Mouse (Mus musculus) megakaryocyte, adult 5-6 weeks (primary cell): ENCODE results near the gene Dmtf1. TPM values are rescaled to one million over a fixed set of nuclear protein-coding genes. Genes with fewer than 3 reads are reported as not detected.
"Not testable (repeated sequence)": the region's sequence is repeated elsewhere in the genome, so short reads cannot be mapped to it uniquely, and the experiment has no call there.

Source experiments
- ATAC-seq: 2 replicates; pipeline ENCODE4 v1.8.0; 2016; ENCODE audit warnings: mild to moderate bottlenecking, inconsistent platforms; ENCODE audit not compliant: poor library complexity, severe bottlenecking
- total RNA-seq, 2 experiments: library from RNA; stranded (forward) in 1 of 2; stranded (reverse) in 1 of 2; fragments of 153-499, 151-499 nt in 1 of 2; fragments of 221-1000, 200-1000 nt in 1 of 2; gene quantifications; 2 replicates each; pipeline versions ENCODE4 v1.2.3 to v1.2.4; 2015 to 2017

Gene Dmtf1
- 35.0 and 37.1 TPM in 2 replicates for total RNA-seq (2015)
- total RNA-seq (2017): 44.3 and 59.4 TPM in 2 replicates

DNA sequence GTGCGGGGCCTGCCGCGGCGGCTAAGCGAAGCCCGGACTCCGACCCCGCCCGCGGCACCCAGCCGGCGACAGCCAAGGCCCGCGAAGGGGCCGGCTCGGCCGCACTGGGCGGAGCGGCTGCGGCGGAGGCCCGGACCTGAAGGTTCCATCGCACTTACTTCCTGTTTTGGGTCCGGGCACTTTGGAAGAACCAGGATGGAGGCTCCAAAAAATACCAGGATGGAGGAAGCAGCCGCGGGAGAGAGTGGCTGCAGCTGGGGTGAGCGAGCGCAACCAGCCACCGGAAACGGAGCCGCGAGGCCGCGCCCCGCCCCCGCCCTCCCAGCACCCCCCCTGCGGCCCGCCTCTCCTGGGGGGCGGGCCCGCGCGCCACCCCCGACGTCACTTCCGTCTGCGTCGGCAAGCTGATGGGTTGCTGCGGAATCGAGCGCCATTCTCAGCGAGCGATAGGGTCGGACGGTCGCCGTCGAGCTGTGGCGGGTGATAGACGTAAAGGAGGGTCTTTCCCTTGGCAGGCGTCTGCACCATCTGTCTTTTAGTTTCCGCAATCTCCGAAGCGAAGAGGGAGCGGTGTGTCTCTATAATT lies at the start of gene Dmtf1:
TSS of gene Dmtf1 (minus strand) at position 321 of the 586 bp plus-strand sequence.
- ATAC-seq: peak; percentile 94

DNA sequence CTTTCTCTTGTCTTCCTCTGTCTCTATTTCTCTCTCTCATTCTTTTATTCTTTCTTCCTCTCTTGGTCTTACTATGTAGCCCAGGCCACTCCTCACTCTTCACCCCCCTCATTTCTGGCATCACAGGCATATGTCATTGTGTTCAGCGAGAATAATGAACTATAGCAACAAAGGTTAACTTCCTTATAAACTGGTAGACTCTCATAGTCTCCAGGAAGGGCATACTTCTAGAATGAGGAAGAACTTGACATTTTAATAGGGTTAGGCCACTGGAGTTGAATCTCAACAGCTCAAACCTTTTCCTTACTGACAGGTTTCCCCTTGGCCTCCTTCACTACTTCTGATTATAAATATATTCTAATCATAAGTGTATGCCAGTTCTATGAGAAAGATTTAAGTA lies 24.9 kb upstream of the Dmtf1 start:
- ATAC-seq: peak; percentile 57

DNA sequence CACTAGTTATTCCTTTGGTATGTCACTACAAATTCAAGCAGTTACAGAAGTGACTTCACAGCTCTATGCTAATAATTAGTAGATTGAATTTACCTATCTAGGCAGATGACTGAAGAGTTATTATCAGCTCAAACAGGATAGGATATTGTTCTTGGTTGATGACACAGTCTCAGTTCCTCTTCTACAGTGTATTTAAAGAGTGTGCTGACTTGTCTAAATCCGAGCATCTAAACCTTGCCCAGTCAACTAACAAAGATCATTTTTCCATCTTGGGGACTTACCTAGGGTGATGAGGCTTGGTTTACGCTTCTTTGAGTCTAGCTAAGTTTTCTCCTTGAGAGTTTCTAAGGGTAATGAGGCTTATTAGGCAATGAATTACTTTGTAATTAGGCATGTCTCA lies 11.7 kb upstream of the Dmtf1 start:
- no peak for ATAC-seq

DNA sequence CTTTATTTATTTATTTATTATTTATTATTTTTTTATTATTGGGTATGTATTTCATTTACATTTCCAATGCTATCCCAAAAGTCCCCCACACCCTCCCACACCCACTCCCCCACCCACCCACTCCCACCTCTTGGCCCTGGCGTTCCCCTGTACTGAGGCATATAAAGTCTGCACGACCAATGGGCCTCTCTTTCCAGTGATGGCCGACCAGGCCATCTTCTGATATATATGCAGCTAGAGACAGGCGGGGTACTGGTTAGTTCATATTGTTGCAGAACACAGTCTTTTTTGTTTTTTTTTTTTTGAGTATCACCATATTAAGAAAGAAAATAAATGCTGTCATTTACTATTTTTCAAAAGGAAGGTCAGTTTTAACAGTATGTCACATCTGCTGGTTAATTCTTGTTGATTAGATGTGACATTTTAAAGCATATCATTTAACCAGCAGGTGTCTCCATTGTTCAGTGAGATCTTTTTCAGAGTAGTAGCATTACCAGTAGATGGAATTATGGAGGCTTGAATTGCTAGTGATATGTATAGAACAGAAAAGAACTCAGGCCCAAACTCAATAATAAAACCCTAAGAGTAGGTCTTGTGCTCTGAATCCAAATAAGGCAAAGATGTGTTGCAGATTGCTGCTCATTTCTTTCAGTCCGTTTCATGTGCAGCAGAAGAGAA lies 7.9 kb upstream of the Dmtf1 start:
- not testable (repeated sequence) for ATAC-seq

GRCm38 (mm10) chr5:9166366-9166765 lies 4.8 kb upstream of the Dmtf1 start:
- no peak for ATAC-seq

GRCm38 (mm10) chr5:9165151-9165550 lies 3.6 kb upstream of the Dmtf1 start:
- not testable (repeated sequence) for ATAC-seq

DNA sequence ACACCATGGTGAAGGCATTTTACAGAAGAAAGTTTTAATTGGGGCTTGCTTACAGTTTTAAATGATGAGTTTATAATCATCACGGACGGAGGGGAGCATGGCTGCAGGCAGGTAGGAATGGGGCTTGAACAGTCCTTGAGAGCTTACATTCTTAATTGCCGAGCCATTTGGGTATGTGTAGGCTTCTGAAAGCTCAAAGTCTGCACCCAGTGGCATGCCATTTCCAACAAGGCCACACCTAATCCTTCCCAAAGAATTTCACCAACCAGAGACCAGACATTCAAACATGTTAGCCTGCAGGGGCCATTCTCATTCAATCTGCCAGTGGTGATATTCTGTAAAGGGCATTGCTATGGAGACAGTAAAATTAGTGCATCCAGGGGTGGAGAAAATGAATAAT lies 1.8 kb upstream of the Dmtf1 start:
- ATAC-seq: no peak

GRCm38 (mm10) chr5:9162088-9162487 lies 512 bp upstream of the Dmtf1 start:
- ATAC-seq: 0 out of 2 replicates have a peak, but pooled peaks have one; percentile 14

DNA sequence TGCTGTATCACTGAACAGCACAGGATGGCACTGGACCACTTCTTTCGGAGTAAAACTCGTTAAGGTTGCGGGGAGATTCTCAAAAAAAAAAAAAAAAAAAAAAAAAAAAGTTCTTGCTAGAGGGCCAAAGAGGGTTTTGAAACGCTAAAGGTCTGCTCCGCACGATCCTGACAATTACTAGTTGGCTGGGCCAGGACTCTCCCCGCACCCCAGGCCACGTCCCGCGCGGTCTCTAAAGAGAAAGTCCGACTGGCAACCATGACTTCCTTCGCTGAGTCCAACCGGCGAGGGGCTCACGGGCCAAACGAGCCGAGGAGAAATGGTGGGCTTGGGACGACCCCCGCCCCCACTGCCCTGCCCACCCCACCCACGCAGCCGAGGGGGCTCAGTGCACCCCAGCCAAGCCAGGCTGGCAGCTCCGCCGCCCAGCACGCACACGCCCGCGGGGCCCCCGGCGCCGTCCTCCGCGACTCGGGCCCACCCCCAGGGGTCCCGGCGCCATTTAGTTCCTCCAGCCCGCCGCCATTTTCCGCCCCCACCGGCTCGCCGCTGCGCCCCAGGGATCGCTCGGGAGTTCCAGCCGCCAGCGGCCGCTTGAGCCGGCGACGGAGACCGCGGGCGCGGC lies 633 bp downstream of the Dmtf1 start:
- peak; percentile 18 for ATAC-seq

- no peak for ATAC-seq
Measured at GRCm38 (mm10) chr5:9157336-9157735, 4.2 kb downstream of the Dmtf1 start.

DNA sequence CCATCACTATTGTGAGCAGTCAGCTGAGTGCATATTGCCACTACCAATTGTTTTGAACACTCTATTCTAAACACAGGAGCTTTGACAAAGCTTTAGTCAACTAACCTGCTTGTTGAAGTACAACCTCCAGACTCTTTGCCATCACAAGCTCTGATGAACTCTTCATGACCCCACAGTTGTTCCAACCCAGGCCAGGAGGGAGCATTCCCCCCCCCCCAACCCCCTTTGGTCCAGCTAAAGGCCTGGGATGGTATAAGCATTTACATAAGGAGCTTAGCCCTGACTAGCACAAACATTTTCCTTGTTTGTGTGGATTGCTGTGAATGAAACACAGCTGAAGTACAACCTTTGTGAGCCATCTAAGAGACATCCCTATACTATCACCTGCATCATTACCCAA lies 4.8 kb downstream of the Dmtf1 start:
- ATAC-seq: no peak

GRCm38 (mm10) chr5:9149273-9149850 lies 12.2 kb downstream of the Dmtf1 start:
- ATAC-seq: no peak

GRCm38 (mm10) chr5:9142376-9142775 lies 19.2 kb downstream of the Dmtf1 start:
- 0 out of 2 replicates have a peak, but pooled peaks have one; percentile 30 for ATAC-seq

- no peak for ATAC-seq
Measured at GRCm38 (mm10) chr5:9140724-9141123, 20.9 kb downstream of the Dmtf1 start.

- ATAC-seq: no peak
Measured at GRCm38 (mm10) chr5:9135588-9135987, 26.0 kb downstream of the Dmtf1 start.

GRCm38 (mm10) chr5:9131786-9132185 lies 29.8 kb downstream of the Dmtf1 start:
- ATAC-seq: no peak

GRCm38 (mm10) chr5:9128566-9128965 lies 33.0 kb downstream of the Dmtf1 start:
- no peak for ATAC-seq

DNA sequence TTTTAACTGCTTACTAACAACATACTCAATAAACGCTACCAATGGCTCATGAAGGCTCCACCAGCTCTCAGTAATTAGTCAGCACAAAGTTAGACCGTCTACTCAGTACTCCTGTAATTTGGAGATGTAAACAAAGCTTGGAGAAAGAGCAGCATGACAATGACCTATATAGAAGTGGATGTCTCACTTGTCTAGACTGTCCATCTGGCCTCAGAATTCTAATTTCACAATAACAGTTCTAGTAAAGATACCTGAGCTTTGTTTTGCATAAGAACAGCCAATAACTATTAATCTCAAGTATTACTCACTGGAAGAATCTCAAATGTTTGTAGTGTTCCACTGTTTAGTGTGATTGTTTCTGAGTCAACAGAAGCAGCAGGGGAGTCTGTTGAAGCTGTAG lies 37.4 kb downstream of the Dmtf1 start:
- ATAC-seq: no peak

- ATAC-seq: no peak
Measured at GRCm38 (mm10) chr5:9114162-9114561, 47.4 kb downstream of the Dmtf1 start.

DNA sequence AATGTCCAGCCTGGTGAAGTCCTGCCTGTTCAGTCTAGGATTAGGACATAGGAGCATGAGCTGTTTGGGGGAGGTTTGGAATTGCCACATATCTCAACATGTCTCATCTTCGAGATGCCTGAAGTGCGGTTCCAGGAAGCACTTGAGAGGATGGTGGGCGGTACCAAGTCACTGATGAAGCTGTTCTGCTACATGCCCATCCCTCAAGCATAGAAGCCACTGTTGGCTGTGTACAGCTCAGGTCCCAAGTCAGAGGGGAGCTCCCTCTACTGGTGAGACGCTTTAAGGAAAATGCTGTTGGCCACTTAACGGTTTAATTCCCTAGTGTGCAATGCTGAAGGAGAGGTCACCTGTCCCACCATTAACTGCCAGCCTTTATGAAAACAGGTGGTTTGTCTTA lies 49.8 kb downstream of the Dmtf1 start:
- peak; percentile 74 for ATAC-seq

DNA sequence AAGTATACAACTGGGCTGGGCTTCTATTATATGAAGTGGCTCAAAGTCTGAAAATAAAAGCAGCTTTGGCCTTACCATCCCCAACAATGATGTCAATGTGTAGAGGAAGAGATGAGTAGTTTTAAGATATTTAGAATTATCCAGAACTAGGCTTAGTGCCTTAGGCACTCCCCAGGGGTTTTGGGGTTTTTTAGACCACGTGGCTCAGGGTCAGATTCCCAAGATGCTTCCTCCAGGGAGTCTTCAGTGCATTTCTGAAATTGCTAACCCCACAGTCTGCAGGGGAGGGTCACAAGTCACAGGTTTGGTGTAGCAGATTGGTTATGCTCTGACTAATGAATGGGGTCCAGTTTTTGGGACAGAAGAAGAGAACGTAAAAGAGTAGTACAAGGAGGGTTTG lies 50.3 kb downstream of the Dmtf1 start:
- no peak for ATAC-seq

- ATAC-seq: no peak
Measured at GRCm38 (mm10) chr5:9109582-9109981, 52.0 kb downstream of the Dmtf1 start.
